Mouse (Mus musculus) liver, embryonic 11.5 days (tissue): Measurements from ENCODE around the gene Ppp1cc. TPM values are rescaled to one million over a fixed set of nuclear protein-coding genes. Genes with fewer than 3 reads are reported as not detected.
"Not testable (repeated sequence)": the region's sequence is repeated elsewhere in the genome, so short reads cannot be mapped to it uniquely, and the experiment has no call there.

Experiments used
- ATAC-seq: fragments of 200-750 bp; cut with Nextera tagmentation; replicated peaks from 2 replicates; pipeline ENCODE4 v1.8.0; 2017; ENCODE audit warnings: moderate number of reproducible peaks, mild to moderate bottlenecking, moderate TSS enrichment, moderate library complexity; ENCODE audit not compliant: low FRiP score
- DNase-seq: peaks from one replicate; pipeline ENCODE4 v3.0.0-alpha.2; 2017; ENCODE audit warnings: low spot score
- H3K27ac ChIP-seq: fragments of 300-500 bp; sonication (generic); 2 replicates; pipeline ENCODE4 v1.5.1; 2014; ENCODE audit warnings: mild to moderate bottlenecking, low read depth, low read length, control low read depth
- H3K27me3 ChIP-seq: fragments of 300-500 bp; sonication (generic); replicated peaks from 2 replicates; pipeline ENCODE4 v1.6.1; 2014; ENCODE audit warnings: low read length, mixed read lengths; ENCODE audit not compliant: control insufficient read depth, insufficient read depth
- H3K36me3 ChIP-seq: fragments of 300-500 bp; sonication (generic); 2 replicates; pipeline ENCODE4 v1.6.1; 2014; ENCODE audit warnings: mild to moderate bottlenecking, low read length, moderate library complexity, mixed read lengths; ENCODE audit not compliant: control insufficient read depth, insufficient read depth
- H3K4me1 ChIP-seq: fragments of 300-500 bp; sonication (generic); replicated peaks from 2 replicates; pipeline ENCODE4 v1.6.1; 2014; ENCODE audit warnings: low read length, mixed read lengths; ENCODE audit not compliant: control insufficient read depth, insufficient read depth
- H3K4me2 ChIP-seq: fragments of 300-500 bp; sonication (generic); 2 replicates; pipeline ENCODE4 v1.6.1; 2014; ENCODE audit warnings: mild to moderate bottlenecking, control low read depth, moderate library complexity
- H3K4me3 ChIP-seq: fragments of 300-500 bp; sonication (generic); 2 replicates; pipeline ENCODE4 v1.5.1; 2014; ENCODE audit warnings: low read depth, low read length, control low read depth
- H3K9ac ChIP-seq: fragments of 300-500 bp; sonication (generic); 2 replicates; pipeline ENCODE4 v1.6.1; 2014; ENCODE audit warnings: low read depth, low read length, control low read depth
- H3K9me3 ChIP-seq: fragments of 300-500 bp; sonication (generic); 2 replicates; pipeline ENCODE4 v1.6.1; 2016; ENCODE audit warnings: low read length, inconsistent platforms, mixed read lengths; ENCODE audit not compliant: control insufficient read depth
- WGBS: fragments of 180-500 bp; shearing (Covaris S2); extraction: QIAGEN DNeasy Blood & Tissue Kit; methylation state at CpG from one replicate; pipeline ENCODE4 v1.1.7; 2014; 5-methylcytosine and 5-hydroxymethylcytosine counted together
- polyA plus RNA-seq: library from polyadenylated mRNA; unstranded; fragments of >200 nt; fragmentation: Nextera tagmentation; extraction: Ambion mirVana; gene quantifications from 2 replicates; pipeline ENCODE4 v1.2.1, GENCODE M21; 2014

The Ppp1cc gene
- polyA plus RNA-seq, 1 experiment from 2014 or later = 276 TPM

- no peak overlapping the region for H3K9ac ChIP-seq
- 89% methylated on average over 8 of the region's 8 CpGs for WGBS
Observed at GRCm38 (mm10) chr5:122171058-122171457, 13.0 kb downstream of the Ppp1cc start.

GRCm38 (mm10) chr5:122175402-122175801 is 17.3 kb downstream of the Ppp1cc start:
- Histone ChIP-seq H3K4me3 (no peak overlapping the region), H3K4me1 (no peaks in the 10 kb centered on the region), H3K27ac (no peak overlapping the region), H3K9me3 (no peaks in the 10 kb centered on the region), H3K36me3 (peaks cover 36% of the 10 kb centered on the region), H3K27me3 (no peaks in the 10 kb centered on the region), H3K9ac (no peak overlapping the region), H3K4me2 (no peak overlapping the region)
- DNase-seq (no peak), ATAC-seq (no peak)
- WGBS = 55% methylated on average over 2 of the region's 2 CpGs

More at GRCm38 (mm10) chr5:122171058-122171457, 13.0 kb downstream of the Ppp1cc start:
- H3K27ac ChIP-seq = no peak overlapping the region
- peaks cover 62% of the 10 kb centered on the region for H3K36me3 ChIP-seq
- no peaks in the 10 kb centered on the region for H3K27me3 ChIP-seq
- H3K4me2 ChIP-seq = no peak overlapping the region
- H3K9me3 ChIP-seq = no peaks in the 10 kb centered on the region
- H3K4me1 ChIP-seq = peaks cover 5% of the 10 kb centered on the region; the same call in 1 of the 2 replicates
- DNase-seq (no peak), ATAC-seq (no peak)
- no peak overlapping the region for H3K4me3 ChIP-seq

- Histone ChIP-seq H3K36me3 (peaks cover 31% of the 10 kb centered on the region), H3K4me3 (no peak overlapping the region), H3K9me3 (no peaks in the 10 kb centered on the region), H3K9ac (no peak overlapping the region), H3K4me1 (no peaks in the 10 kb centered on the region), H3K27ac (no peak overlapping the region), H3K27me3 (no peaks in the 10 kb centered on the region), H3K4me2 (no peak overlapping the region)
- ATAC-seq = no peak
- 86% methylated on average over 7 of the region's 7 CpGs for WGBS
- no peak for DNase-seq
Observed at GRCm38 (mm10) chr5:122175961-122176360, 17.9 kb downstream of the Ppp1cc start.

- H3K9ac ChIP-seq = no peak overlapping the region
Observed at GRCm38 (mm10) chr5:122176398-122176797, 18.3 kb downstream of the Ppp1cc start.

GRCm38 (mm10) chr5:122179665-122180064 is 21.6 kb downstream of the Ppp1cc start:
- ATAC-seq = 0 out of 2 replicates have a peak, but pooled peaks have one; percentile 32

More at GRCm38 (mm10) chr5:122176398-122176797, 18.3 kb downstream of the Ppp1cc start:
- H3K9me3 ChIP-seq = no peaks in the 10 kb centered on the region
- 44% methylated on average over 1 of the region's 1 CpGs for WGBS
- H3K27ac ChIP-seq = no peak overlapping the region
- H3K36me3 ChIP-seq = peaks cover 26% of the 10 kb centered on the region
- no peaks in the 10 kb centered on the region for H3K4me1 ChIP-seq
- ATAC-seq (peak; percentile 74), DNase-seq (no peak)
- no peak overlapping the region for H3K4me2 ChIP-seq
- H3K27me3 ChIP-seq = no peaks in the 10 kb centered on the region
- no peak overlapping the region for H3K4me3 ChIP-seq

GRCm38 (mm10) chr5:122184283-122184806 is 26.3 kb downstream of the Ppp1cc start:
- H3K4me2 ChIP-seq = no peak overlapping the region
- WGBS = 65% methylated on average over 7 of the region's 7 CpGs
- H3K9me3 ChIP-seq = no peaks in the 10 kb centered on the region
- DNase-seq = no peak
- H3K9ac ChIP-seq = no peak overlapping the region
- no peak overlapping the region for H3K27ac ChIP-seq
- H3K36me3 ChIP-seq = no peaks in the 10 kb centered on the region
- no peaks in the 10 kb centered on the region for H3K4me1 ChIP-seq
- no peaks in the 10 kb centered on the region for H3K27me3 ChIP-seq
- no peak overlapping the region for H3K4me3 ChIP-seq
- ATAC-seq = no peak

More at GRCm38 (mm10) chr5:122179665-122180064, 21.6 kb downstream of the Ppp1cc start:
- Histone ChIP-seq H3K27ac (no peak overlapping the region), H3K9me3 (no peaks in the 10 kb centered on the region), H3K27me3 (no peaks in the 10 kb centered on the region), H3K4me3 (no peak overlapping the region), H3K4me1 (no peaks in the 10 kb centered on the region), H3K36me3 (peaks cover 6% of the 10 kb centered on the region; the same call in 1 of the 2 replicates), H3K4me2 (no peak overlapping the region), H3K9ac (no peak overlapping the region)
- 37% methylated on average over 6 of the region's 6 CpGs for WGBS
- DNase-seq = no peak

- H3K4me1 ChIP-seq, H3K36me3 ChIP-seq, H3K27me3 ChIP-seq, DNase-seq, H3K4me2 ChIP-seq, H3K27ac ChIP-seq, H3K9ac ChIP-seq, H3K9me3 ChIP-seq, H3K4me3 ChIP-seq, ATAC-seq: not testable (repeated sequence)
- WGBS = 90% methylated on average over 6 of the region's 6 CpGs
Observed at GRCm38 (mm10) chr5:122184858-122185257, 26.8 kb downstream of the Ppp1cc start.

GRCm38 (mm10) chr5:122189115-122189514 is 31.0 kb downstream of the Ppp1cc start:
- Histone ChIP-seq H3K27ac (no peak overlapping the region), H3K9ac (no peak overlapping the region), H3K4me3 (no peak overlapping the region), H3K4me2 (no peak overlapping the region), H3K9me3 (no peaks in the 10 kb centered on the region), H3K36me3 (no peaks in the 10 kb centered on the region), H3K27me3 (no peaks in the 10 kb centered on the region), H3K4me1 (no peaks in the 10 kb centered on the region)
- ATAC-seq (no peak), DNase-seq (no peak)
- 42% methylated on average over 3 of the region's 3 CpGs for WGBS

- Histone ChIP-seq H3K36me3 (no peaks in the 10 kb centered on the region), H3K9ac (no peak overlapping the region), H3K4me2 (no peak overlapping the region), H3K27me3 (no peaks in the 10 kb centered on the region), H3K27ac (no peak overlapping the region), H3K4me1 (no peaks in the 10 kb centered on the region), H3K4me3 (no peak overlapping the region), H3K9me3 (no peaks in the 10 kb centered on the region)
- DNase-seq = no peak
- no peak for ATAC-seq
- 59% methylated on average over 7 of the region's 7 CpGs for WGBS
Observed at GRCm38 (mm10) chr5:122190465-122190864, 32.4 kb downstream of the Ppp1cc start.
